Comparison of ENCODE assay signal across 15 mouse cellular contexts in the genomic region with DNA sequence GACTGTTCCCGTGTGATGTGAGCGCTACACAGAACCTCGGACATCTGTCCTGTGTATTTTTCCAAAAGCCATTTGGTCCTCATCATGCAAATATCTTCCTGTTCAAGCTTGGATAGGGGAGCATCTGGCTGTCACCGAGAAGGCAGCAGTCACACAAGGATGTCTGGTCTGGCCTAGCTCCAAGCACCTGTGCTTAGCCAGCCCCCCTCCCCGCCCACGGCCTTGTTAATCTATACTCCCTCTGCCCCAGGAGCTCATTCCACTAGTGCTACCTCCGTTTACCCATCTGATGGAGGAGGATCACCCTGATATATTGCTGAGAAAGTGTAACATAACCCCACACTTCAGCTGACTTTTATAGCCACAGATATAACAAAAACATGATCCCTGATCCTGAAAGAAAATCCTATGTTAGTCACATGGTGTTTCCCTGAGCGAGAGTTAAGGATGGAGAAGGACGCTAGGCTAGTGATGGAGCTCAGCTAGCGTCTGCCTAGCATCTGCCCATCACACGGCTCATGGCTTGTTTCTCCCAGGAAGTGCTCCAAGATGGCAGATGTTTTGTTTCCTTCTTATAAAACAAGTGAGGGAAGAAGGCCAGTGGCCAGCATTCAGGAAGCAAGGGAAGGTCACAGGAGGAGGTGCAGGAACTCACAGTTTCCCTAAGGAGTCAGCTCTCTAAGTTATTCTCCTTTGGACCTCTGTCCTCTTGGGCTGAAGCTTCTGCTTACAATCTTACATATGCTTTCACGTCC.
A peak's percentile ranks its signal among the peaks of the same experiment; 100 is the strongest.
DNase-seq lines count a peak whose midpoint lies in the region; ATAC-seq and TF ChIP-seq lines count a peak whose summit lies in the region.
"Had no signal": no experiment of that assay in that cellular context is flagged by ENCODE, and none has a peak within 500 bp of the region (broad histone marks: within the 10 kb centered on the region; RNA-seq: fewer than 3 reads in every experiment).

No protein-coding gene starts in this region.

- 0 out of 2 replicates have a peak overlapping the region, but pooled peaks have one; percentile 12 for H3K27ac ChIP-seq in limb, embryonic 12.5 days
- H3K27ac ChIP-seq in limb, embryonic 10.5 days, result no peak overlapping the region
- no peak overlapping the region for H3K27ac ChIP-seq in hindbrain, postnatal 0 days
- H3K27ac ChIP-seq: forebrain, embryonic 15.5 days; neural tube, embryonic 12.5 days had no signal

- no peak overlapping the region for H3K4me3 ChIP-seq in limb, embryonic 12.5 days (replicated peaks)
- H3K4me3 ChIP-seq in limb, embryonic 10.5 days, result no peak overlapping the region
- H3K4me3 ChIP-seq in hindbrain, postnatal 0 days (ENCODE audit: low read length), result no peak overlapping the region
- H3K4me3 ChIP-seq: forebrain, embryonic 15.5 days; neural tube, embryonic 12.5 days had no signal

- intact Hi-C loops in gastrocnemius, postnatal 36 days (cut with DNase I), result no loop called here

- no peaks in the 10 kb centered on the region for H3K9me3 ChIP-seq in limb, embryonic 12.5 days
- no peaks in the 10 kb centered on the region for H3K9me3 ChIP-seq in limb, embryonic 10.5 days (replicated peaks)
- H3K9me3 ChIP-seq in hindbrain, postnatal 0 days (ENCODE audit: low read length), result no peaks in the 10 kb centered on the region
- H3K9me3 ChIP-seq: forebrain, embryonic 15.5 days; neural tube, embryonic 12.5 days had no signal

- ATAC-seq in limb, embryonic 12.5 days (ENCODE audit: insufficient number of reproducible peaks, insufficient read depth, low FRiP score, low TSS enrichment, low read depth), result no peak
- ATAC-seq in hindbrain, postnatal 0 days, result peak; percentile 35
- ATAC-seq: forebrain, embryonic 15.5 days; liver, postnatal 0 days; Patski had no signal

- 61% methylated on average over 12 of the region's 12 CpGs for WGBS in limb, embryonic 12.5 days
- WGBS in limb, embryonic 10.5 days, result 73% methylated on average over 12 of the region's 12 CpGs
- WGBS in hindbrain, postnatal 0 days, result 55% methylated on average over 12 of the region's 12 CpGs

- H3K9ac ChIP-seq in limb, embryonic 12.5 days (replicated peaks), result no peak overlapping the region
- H3K9ac ChIP-seq in hindbrain, postnatal 0 days (replicated peaks; ENCODE audit: low read length), result no peak overlapping the region
- H3K9ac ChIP-seq: forebrain, embryonic 15.5 days; liver, postnatal 0 days; neural tube, embryonic 12.5 days had no signal

- no peak overlapping the region for H3K4me2 ChIP-seq in limb, embryonic 12.5 days
- no peak overlapping the region for H3K4me2 ChIP-seq in hindbrain, postnatal 0 days (ENCODE audit: low read depth, low read length)
- H3K4me2 ChIP-seq: forebrain, embryonic 15.5 days; neural tube, embryonic 12.5 days had no signal

- DNase-seq in gastrocnemius, postnatal 10 days, result peak; percentile 34
- no peak for DNase-seq in gastrocnemius, postnatal 36 days
- DNase-seq in limb, embryonic 10.5 days (ENCODE audit: low spot score), result no peak
- peak; percentile 51 for DNase-seq in adipocyte (ENCODE audit: low spot score)
- DNase-seq in hindbrain, postnatal 0 days (ENCODE audit: low spot score), result peak; percentile 44
- DNase-seq in urinary bladder, adult 2 months (ENCODE audit: low spot score), result no peak
- DNase-seq in c-Kit-positive CD71-positive TER-119-positive erythroid progenitor cells, embryonic 14.5 days (ENCODE audit: low spot score), result no peak
- DNase-seq: adrenal gland, postnatal 10 days; cerebellum, adult 11 months; liver, postnatal 0 days; right cerebral cortex, postnatal 14 days had no signal

- H3K36me3 ChIP-seq in limb, embryonic 12.5 days, result no peaks in the 10 kb centered on the region
- no peaks in the 10 kb centered on the region for H3K36me3 ChIP-seq in limb, embryonic 10.5 days
- H3K36me3 ChIP-seq in hindbrain, postnatal 0 days (ENCODE audit: insufficient read depth, low read length), result no peaks in the 10 kb centered on the region
- H3K36me3 ChIP-seq: forebrain, embryonic 15.5 days; neural tube, embryonic 12.5 days had no signal

- no peak for TF ChIP-seq CTCF in hindbrain, postnatal 0 days (IDR thresholded peaks at IDR 0.05; ENCODE audit: low read depth)

- H3K4me1 ChIP-seq in limb, embryonic 12.5 days (replicated peaks), result peaks cover 56% of the 10 kb centered on the region
- peaks cover 53% of the 10 kb centered on the region for H3K4me1 ChIP-seq in limb, embryonic 10.5 days
- H3K4me1 ChIP-seq in hindbrain, postnatal 0 days (ENCODE audit: insufficient read depth, low read length), result peaks cover 22% of the 10 kb centered on the region

- no peaks in the 10 kb centered on the region for H3K27me3 ChIP-seq in limb, embryonic 12.5 days
- no peaks in the 10 kb centered on the region for H3K27me3 ChIP-seq in limb, embryonic 10.5 days (ENCODE audit: low read depth, poor library complexity, severe bottlenecking)
- H3K27me3 ChIP-seq in hindbrain, postnatal 0 days (ENCODE audit: insufficient read depth, low read length), result no peaks in the 10 kb centered on the region
- H3K27me3 ChIP-seq: forebrain, embryonic 15.5 days; neural tube, embryonic 12.5 days; Patski had no signal

Comparison
In these comparisons a context has a peak if more than half of its experiments do, and no peak if none do; other contexts are left out.
1. DNase-seq: peak in gastrocnemius, postnatal 10 days (single experiment), adipocyte (single experiment) and hindbrain, postnatal 0 days (single experiment); none in gastrocnemius, postnatal 36 days (0 of 2), limb, embryonic 10.5 days (single experiment), urinary bladder, adult 2 months (single experiment) and c-Kit-positive CD71-positive TER-119-positive erythroid progenitor cells, embryonic 14.5 days (single experiment).